Mouse (Mus musculus) ovary, postnatal 36 days (tissue): ENCODE results near the gene Fgfr2.
"Not testable (repeated sequence)": the region's sequence is repeated elsewhere in the genome, so short reads cannot be mapped to it uniquely, and the experiment has no call there.

ENCODE experiments used
- DNase-seq: peaks from one replicate; pipeline ENCODE4 v3.0.0; 2022; ENCODE audit warnings: low spot score, mixed read lengths

The Fgfr2 gene

DNA sequence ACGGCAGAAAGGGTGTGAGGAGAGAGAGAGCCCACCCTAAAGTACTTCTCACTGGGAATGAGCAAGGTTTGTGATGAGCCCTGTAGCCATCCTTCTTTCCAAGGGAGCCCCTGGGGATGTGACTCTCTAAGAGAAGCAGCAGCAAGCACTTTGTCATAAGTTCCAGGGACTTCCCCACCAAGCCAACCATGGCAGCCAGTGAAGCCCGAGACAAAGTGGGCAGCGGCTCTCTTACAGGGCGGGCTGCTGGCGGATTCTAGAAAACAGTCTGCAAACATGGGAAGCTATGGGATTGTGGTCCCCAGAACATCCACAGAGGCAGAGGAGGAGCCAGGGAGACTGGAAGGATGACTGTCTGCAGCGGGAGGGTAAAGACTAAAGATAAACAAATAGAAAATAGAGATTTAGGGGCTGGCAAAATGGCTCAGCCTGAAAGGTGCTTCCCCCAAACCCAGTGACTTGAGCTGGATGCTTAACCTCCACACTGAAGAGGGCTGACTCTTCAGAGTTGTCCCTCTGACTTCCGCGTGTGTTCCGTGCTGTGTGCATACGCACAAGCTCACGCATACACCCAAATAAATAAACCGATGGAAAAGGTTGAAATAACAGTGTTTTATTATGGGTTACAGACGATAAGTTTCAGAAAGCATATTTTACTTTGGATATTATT is 2427.3 kb downstream of the Fgfr2 start:
- DNase-seq = no peak

DNA sequence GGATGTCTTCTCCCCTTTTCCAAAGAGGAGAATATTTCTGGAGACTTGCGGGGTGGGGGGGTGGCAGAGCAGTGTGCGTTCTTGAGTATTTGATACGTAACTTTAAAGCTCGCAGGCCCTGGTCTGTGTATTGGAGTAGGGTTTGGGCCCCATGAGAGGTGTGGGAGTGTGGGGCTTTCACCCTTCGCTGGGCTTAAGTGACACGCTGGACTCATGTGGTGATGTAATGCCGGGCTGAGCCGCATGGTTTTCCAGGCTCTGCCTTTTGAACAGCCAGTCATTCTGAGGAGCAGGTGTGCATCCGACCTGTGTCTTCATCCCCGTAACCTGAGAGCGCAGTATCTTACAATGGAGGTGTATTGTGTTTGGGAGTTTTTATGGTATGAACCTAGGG is 2429.4 kb downstream of the Fgfr2 start:
- DNase-seq = no peak

DNA sequence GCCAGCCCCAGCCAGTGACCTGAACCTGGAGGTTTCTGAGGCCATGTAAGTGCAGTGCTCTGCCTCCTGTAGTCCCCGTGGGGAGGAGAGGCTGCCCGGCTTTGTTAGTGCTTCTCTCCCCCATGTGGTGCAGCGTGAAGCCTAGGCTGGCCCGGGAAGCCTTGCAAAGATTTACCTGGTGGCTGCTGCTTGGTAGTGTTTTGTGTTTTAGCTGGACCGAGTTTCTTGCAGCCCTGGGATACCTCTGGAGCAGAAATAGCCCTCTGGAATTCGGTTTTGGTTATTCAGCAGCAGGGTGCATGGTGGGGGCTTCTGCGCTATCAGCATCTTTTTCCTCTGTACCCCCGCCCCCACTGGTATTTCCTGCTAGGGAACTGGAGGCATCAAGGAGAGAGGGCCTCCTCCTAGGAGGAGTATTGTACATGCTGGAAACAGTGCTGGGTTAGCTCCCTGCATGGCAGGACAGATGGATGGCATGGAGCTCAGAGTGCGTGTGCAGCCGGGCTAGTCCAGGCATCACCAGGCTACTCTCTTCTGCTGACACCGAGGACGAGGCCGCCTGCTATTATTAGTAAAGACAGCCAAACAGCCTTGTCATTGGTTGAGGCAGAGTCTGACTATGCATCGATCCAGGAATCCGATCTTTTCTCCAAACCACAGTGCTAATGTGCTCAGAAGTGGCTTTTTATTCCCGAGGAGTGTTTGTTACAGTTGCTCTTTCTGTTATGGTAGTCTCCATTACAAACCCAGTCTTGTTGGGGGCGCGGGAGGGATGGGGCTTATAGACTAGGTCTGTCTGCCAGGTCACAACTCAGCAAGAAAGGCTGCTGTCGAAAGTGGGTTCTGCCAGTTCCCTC is 2430.0 kb downstream of the Fgfr2 start:
- DNase-seq = no peak

DNA sequence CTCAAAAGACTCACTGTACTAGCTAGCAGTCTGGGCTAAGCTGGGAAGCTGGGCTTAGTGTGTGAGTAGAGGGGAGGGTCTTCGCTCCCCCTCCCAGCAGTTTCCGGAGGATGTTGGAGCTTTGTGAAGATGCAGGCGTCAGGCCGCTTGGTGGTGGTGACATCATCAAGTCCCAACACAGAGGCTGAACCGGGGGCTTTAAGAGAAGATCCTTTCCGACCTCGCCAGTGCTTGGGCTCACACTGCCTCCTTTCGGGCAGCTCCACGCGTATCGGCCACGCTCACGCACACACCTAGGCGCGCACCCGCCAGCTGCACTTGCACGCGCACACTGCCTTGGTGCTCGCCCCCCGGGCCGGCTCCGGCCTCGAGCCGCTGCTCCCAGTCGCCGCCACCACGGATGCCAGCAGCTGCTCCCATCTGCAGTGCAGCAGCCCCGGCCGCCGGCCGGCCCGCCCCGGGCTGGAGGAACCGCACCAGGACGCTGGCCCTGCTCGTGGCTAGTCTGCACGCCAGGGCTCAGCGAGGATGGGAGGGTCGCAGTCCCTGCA is 2430.7 kb downstream of the Fgfr2 start:
- peak; percentile 63 for DNase-seq

DNA sequence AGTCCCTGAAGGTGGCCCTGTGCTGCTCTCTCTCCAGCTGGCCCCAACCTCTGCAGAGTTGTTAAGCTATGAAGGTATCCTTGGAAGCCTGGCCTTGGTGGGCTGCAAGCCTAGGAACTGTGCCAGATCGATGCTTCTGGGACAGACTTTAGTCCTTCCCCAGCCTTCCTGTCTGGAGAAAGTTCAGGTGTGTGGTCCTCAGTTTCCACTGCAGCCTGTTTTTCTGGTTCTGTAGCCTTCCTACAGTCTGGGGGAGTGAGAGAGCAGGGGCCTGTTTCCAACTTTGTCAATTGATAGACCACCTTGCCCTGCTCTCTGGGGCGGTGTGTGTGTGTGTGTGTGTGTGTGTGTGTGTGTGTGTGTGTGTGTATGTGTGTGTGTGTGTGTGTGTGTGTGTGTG is 2431.2 kb downstream of the Fgfr2 start:
- no peak for DNase-seq

GRCm38 (mm10) chr7:130690869-130691268 is 2432.3 kb downstream of the Fgfr2 start:
- DNase-seq = no peak

DNA sequence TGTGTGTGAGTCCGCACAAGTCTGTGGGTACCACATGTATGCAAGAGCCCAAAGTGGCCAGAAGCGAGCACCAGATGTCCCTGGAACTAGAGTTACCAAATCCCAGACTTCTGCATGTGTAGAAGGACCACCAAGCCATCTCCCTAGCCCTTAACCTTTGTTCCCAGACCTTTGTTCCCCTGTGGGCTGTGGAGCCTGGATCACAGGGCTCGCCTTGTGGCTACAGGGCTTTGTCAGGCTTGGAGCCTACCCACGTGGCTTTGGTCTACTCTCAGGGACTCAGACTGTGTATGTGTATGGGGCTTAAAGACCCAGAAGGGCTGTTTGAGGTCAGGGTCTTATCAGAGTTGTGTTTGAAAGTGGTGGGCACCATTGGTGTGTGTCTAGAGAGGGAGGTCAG is 2434.5 kb downstream of the Fgfr2 start:
- DNase-seq = no peak

- DNase-seq = peak; percentile 47
Measured at GRCm38 (mm10) chr7:130681798-130682197, 2441.4 kb downstream of the Fgfr2 start.

DNA sequence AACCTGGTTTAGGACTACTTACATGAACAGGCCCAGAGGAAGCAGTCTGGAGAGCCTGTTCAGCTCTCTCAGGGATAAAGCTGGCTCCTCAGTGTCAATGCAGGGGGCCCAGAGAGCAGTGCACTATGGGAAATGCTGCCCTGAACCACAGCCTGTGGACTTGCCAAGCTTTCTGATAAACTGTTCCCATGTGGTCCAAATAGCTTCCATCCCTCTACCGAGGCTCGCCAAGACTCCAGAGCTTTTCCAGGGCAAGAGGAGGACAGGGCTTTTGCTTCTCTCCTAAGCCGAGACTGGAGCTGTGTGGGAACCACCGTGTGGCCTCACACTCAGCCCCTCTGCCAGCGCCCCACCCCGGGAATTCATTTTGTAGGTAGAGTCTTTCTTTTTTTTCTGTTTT is 2444.7 kb downstream of the Fgfr2 start:
- no peak for DNase-seq

GRCm38 (mm10) chr7:130677541-130678274 is 2445.4 kb downstream of the Fgfr2 start:
- no peak for DNase-seq

DNA sequence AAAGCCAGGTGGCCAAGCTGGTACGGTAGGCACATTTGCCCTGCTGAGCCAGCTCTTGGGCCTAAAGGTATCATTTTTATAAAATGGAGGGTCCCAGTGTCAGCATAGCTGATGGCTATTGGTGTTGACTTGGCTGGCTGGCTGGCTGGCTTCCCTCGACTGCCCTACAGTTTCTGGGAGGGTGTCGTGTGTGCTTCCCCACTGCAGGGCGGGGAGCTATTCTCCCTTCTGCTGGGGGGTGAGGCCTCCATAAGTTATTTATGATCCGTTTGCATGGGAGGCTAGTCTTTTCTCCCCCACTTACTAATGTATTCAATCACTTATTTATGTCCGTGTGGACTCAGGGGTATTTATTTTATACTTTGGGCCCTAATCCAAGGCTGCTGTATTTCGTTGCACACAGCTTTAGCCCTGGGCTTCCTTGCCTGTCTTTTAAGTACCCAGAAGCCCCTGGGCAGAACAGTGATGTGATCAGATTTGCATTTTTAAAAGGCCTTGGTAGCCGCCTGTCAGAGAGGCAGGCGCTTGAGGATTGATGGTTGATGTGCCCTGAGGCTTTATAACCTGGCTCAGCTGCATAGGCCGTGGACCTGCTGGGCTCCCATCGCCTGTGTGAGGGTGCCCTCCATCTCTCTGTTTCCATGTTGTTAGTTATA is 2446.1 kb downstream of the Fgfr2 start:
- no peak for DNase-seq

DNA sequence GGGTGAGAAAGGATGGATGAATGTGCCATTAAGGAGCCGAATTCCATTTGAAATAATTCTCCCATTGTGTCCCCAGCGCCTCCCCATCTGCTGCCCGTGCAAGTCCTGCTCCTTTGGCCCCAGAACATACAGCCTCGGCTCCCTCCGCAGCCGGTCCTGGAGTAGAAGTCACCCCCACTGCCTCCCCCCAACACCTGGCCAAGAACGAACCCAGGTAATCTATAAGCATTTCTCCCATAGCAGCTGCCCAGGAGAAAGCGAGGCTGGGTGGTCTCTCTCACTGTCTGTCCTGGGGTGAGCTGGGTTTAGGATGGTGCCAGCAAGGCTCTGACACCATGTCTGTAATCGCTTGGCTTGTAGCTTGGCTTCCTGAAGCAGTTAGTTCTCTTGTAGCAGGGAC is 2448.6 kb downstream of the Fgfr2 start:
- DNase-seq = no peak

DNA sequence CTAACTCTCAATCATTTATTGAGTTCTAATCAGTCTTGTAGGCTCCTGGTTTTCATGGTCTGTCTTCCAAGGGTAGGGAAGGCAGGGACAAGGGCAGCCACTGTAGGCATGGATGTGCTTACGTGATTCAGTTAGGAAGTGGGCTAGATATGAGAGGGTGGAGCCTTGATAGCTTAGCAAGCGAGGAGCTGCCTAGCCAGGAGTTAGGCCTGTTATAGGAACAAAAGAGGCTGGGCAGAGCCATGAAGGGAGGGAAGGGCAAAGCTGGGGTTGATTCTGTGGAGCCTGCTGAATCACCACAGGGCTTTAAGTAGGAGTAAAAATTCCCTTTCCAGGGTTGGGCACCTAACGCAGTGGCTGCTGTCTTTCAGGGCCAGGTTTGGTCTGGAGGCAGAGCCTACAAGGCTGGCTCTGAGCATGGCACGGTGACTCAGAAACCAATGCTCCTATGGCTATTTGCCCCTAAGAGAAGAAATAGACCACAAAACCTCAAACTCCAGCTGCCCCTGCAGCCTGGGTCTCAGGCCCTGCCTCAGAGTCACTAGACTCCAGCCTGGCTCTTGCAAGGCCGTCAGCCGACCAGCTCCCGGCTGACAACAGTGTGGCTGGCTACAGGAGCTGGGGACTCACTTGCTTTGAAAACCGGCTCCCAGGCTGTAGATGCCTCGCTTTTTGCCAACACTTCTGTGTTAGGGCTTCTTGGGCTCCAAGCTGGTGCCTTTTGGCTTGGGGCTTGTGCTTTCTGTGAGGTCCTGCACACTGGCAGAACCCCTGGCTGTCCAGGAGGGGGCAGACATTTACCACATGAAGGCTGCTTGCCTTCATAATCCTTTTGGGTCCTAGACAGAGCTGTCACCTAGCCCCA is 2449.7 kb downstream of the Fgfr2 start:
- peak; percentile 42 for DNase-seq

DNA sequence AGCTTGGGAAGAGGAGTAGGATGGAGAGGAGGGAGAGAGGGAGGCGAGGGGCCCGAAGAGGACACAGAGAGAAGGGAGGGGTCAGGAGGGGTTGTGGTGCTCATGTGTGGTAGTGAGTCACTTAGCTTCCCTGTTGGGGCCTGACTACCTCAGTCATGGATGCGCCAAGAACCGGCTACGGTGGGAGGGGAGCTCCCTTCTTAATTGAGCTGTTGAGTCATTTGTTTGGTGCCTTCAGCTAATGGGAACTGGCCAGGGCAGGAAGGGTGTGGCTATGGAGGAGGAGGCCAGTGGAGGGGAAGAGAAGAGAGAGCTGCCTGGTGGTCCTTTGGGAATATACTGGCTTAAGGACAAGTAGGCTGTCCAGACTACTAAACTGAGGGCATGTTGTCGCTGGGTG is 2451.8 kb downstream of the Fgfr2 start:
- DNase-seq = peak; percentile 37

DNA sequence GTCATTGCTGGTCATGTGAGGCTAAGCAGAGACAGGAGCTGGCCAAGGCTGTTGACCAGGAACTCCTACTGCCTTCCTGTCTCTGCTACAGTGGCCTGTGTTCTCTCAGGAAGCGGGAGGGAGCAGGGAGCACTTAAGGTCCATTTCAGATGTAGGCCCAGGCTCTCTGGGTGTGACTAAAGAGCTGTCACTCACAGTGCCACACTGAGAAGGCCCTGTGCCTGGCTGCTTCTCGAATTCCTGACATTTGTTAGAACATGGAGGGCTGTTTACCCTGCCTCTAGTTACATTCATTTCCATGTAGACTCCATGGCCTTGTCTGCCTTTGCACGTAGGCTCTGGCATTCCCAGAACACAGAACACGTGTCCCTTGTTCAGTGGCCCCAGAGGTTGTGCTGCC is 2452.8 kb downstream of the Fgfr2 start:
- no peak for DNase-seq

DNA sequence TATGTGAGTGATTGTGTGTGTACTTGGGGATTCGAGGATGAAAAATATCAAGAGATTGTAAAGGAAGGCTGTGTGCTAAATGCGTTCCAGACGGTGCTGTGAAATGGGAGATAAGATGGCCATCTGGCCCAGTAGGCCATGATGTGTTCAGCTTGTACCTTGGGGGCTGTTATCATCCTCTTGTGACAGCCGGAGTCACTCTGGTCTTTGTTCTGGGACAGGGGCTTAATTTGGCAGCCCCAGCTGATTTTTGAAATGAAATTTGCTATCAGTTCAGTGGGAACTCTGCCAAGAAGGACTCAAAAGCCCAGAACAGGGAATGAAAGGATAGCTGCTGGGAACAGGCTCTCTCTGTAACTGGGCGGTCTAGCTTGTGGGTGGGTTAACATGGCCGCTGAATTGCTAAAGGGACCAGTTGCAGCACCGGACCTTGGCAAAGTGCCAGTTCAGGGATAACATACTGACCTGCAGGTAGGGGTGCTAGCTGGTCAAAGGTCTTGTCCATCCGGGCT is 2453.7 kb downstream of the Fgfr2 start:
- no peak for DNase-seq

DNA sequence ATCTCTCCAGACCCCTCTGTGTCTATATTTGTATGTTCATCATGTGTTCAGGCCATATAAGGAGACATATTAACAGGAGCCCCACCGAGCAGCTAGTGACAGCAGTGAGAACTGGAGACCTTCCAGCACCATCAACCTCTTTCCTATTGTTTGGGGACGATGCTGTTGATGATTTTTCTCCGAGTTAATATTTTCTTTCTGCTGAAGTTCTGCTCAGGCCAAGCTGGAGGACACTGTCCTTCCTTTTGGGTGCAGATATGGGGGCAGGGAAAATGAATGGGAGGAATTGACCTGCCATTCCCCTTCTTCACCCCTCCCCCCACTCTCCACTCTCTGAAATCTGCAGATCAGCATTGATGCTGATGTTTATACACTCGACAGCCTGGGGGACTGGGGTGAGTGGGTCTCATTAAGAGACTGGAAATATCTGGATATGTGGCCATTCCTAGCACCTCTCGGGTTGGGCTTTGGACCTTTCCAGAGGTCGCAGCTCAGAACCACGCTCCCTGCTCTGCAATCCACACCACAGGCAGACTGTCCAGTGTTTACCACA is 2454.3 kb downstream of the Fgfr2 start:
- DNase-seq = no peak

DNA sequence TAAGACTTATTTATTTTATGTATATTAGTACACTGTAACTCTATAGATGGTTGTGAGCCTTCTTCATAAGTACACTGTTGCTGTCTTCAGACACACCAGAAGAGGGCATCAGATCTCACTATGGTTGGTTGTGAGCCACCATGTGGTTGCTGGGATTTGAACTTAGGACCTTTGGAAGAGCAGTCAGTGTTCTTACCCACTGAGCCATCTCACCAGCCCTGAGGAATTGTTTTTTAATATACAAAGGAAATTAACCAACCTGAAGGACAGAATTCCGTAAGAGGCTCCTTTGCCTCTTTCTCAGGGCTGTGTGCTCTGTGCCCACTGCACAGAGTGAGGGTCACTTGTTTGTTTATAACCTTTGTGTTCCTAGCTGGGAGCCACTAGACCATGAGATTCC is 2455.1 kb downstream of the Fgfr2 start:
- DNase-seq = not testable (repeated sequence)

GRCm38 (mm10) chr7:130665358-130665757 is 2457.8 kb downstream of the Fgfr2 start:
- DNase-seq = no peak

DNA sequence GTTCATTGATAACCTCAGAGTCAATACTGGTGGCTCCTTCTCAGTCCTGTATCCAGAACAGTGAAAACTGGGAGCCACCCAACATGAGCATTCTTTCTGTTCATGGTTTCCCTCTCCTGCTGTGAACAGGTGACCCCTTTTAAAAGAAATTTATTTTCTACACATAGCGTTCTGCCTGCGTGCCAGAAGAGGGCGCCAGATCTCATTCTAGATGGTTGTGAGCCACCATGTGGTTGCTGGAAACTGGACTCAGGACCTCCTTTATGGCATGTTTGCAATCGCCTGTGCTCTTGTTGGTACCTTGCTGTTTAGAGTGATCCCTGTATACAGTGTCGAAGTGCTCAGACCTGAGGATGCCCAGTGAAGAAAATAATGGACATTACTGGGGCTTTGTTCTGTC is 2458.5 kb downstream of the Fgfr2 start:
- DNase-seq = no peak

DNA sequence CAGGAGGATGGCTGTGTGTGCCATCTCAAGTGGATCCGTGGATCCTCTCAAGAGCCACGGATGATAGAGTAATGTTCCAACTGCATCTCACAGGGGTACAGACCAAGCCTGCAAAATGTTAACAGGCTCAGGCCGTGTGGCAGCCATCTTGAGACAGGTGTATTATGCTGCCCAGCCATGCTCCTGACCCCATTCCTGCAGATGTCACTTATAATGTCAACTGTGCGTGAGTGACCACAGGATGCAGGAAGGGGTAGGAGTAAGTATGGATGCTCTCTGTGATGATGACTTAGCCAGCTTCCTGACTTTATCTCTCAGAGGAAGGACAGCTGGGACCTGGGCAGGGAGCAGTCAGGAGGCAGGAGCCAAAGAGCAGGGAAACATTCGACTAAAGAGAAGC is 2459.1 kb downstream of the Fgfr2 start:
- DNase-seq = no peak
